Mouse (Mus musculus): ENCODE results near the gene Mrps12. TPM values are rescaled to one million over a fixed set of nuclear protein-coding genes. Genes with fewer than 3 reads are reported as not detected.

Mrps12 gene
- polyA plus RNA-seq, 2 experiments, result 82.6 to 134 TPM

DNA sequence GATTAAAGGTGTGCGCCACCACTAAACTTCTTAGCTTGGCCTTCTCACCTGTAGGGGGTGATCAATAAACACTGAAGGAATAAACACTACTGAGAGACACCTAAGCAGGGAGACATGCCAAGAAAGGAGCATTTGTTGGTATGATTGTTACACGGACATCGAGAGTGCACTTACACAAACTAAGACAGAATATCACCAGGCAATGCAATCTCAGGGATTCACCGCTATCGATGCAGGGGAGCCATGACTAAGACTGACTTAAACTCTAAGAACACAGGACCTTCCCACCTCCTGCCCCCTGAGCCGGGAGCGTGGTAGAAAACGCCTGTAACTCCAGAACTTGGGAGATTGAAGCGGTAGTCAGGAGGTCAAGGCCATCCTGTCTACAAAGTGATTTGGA is 671 bp downstream of the Mrps12 start:
- Histone ChIP-seq H3K9me3 (ENCODE audit: control insufficient read depth, low read length) (no peaks in the 10 kb centered on the region), H3K27ac (replicated peaks; ENCODE audit: low read depth, low read length) (peak overlapping the region; percentile 49), H3K4me3 (replicated peaks; ENCODE audit: low read length) (peak overlapping the region; percentile 57), H3K4me2 (replicated peaks; ENCODE audit: low read depth, low read length, severe bottlenecking) (peak overlapping the region; percentile 85), H3K9ac (ENCODE audit: low read depth, low read length, severe bottlenecking) (peak overlapping the region; percentile 75), H3K27me3 (ENCODE audit: control insufficient read depth, insufficient read depth, low read length) (no peaks in the 10 kb centered on the region), H3K4me1 (ENCODE audit: control insufficient read depth, insufficient read depth, low read length) (peaks cover 7% of the 10 kb centered on the region; the same call in 1 of the 2 replicates), H3K36me3 (ENCODE audit: control insufficient read depth, insufficient read depth, low read length) (peaks cover 39% of the 10 kb centered on the region)
- WGBS, result 42% methylated on average over 9 of the region's 9 CpGs
- no peak for TF ChIP-seq POLR2A (IDR thresholded peaks at IDR 0.05; ENCODE audit: borderline replicate concordance, extremely low read depth, insufficient read depth, insufficient read length)
- DNase-seq (ENCODE audit: low spot score) (no peak), ATAC-seq (ENCODE audit: low FRiP score, low read depth) (no peak)

DNA sequence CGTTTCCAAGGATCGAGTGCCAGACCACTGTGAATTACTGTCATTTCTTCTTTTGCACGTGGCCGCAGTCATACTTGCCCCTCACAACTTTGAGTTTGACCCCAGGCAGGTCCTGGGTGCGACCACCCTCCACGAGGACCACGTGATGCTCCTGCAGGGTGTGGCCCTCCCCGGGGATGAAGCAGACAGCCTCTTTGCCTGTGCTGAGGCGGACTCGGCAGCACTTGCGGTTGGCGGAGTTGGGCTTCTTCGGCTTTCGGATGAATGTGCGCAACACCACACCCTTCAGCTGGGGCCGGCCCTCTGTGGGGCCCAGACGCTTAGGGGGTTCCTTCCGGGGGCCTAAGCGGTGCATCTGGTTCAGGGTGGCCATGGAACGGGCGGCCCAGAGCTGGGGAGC is 1.8 kb downstream of the Mrps12 start:
- Histone ChIP-seq H3K27ac (replicated peaks; ENCODE audit: low read depth, low read length) (no peak overlapping the region), H3K27me3 (ENCODE audit: control insufficient read depth, insufficient read depth, low read length) (no peaks in the 10 kb centered on the region), H3K4me2 (replicated peaks; ENCODE audit: low read depth, low read length, severe bottlenecking) (no peak overlapping the region), H3K4me1 (ENCODE audit: control insufficient read depth, insufficient read depth, low read length) (peaks cover 7% of the 10 kb centered on the region; the same call in 1 of the 2 replicates), H3K4me3 (replicated peaks; ENCODE audit: low read length) (no peak overlapping the region), H3K36me3 (ENCODE audit: control insufficient read depth, insufficient read depth, low read length) (peaks cover 38% of the 10 kb centered on the region), H3K9ac (ENCODE audit: low read depth, low read length, severe bottlenecking) (no peak overlapping the region), H3K9me3 (ENCODE audit: control insufficient read depth, low read length) (no peaks in the 10 kb centered on the region)
- no peak for TF ChIP-seq POLR2A (IDR thresholded peaks at IDR 0.05; ENCODE audit: borderline replicate concordance, extremely low read depth, insufficient read depth, insufficient read length)
- DNase-seq (ENCODE audit: low spot score) (no peak), ATAC-seq (ENCODE audit: low FRiP score, low read depth) (no peak)
- 93% methylated on average over 21 of the region's 21 CpGs for WGBS

DNA sequence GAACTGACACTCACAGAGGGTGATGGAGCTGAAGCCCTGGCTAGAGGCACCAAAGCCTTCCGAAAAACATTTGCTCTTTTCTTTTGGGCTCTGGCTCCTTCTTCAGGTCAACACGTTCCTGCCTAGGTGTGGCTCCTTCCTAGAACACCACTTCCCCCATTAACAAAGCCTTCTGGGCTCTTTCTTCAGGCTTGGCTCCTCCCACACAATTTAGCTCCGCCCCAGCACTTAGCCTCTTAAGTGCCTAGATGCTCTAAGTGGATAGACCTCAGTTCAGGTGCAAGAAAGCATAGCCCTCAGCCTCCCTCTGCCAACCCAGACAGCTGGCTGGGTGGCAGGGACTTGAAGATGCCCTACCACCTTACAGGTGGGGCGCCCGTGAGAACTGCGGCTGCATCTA is 5.9 kb downstream of the Mrps12 start:
- H3K36me3 ChIP-seq (ENCODE audit: control insufficient read depth, insufficient read depth, low read length), result peaks cover 41% of the 10 kb centered on the region
- no peak for TF ChIP-seq POLR2A (IDR thresholded peaks at IDR 0.05; ENCODE audit: borderline replicate concordance, extremely low read depth, insufficient read depth, insufficient read length)
- H3K27ac ChIP-seq (replicated peaks; ENCODE audit: low read depth, low read length), result no peak overlapping the region
- 76% methylated on average over 6 of the region's 6 CpGs for WGBS
- no peak overlapping the region for H3K9ac ChIP-seq (ENCODE audit: low read depth, low read length, severe bottlenecking)
- H3K9me3 ChIP-seq (ENCODE audit: control insufficient read depth, low read length), result 0 out of 2 replicates have a peak, but pooled peaks cover 6% of the 10 kb centered on the region
- no peaks in the 10 kb centered on the region for H3K27me3 ChIP-seq (ENCODE audit: control insufficient read depth, insufficient read depth, low read length)
- no peak overlapping the region for H3K4me3 ChIP-seq (replicated peaks; ENCODE audit: low read length)
- H3K4me1 ChIP-seq (ENCODE audit: control insufficient read depth, insufficient read depth, low read length), result peaks cover 3% of the 10 kb centered on the region; the same call in 1 of the 2 replicates
- no peak overlapping the region for H3K4me2 ChIP-seq (replicated peaks; ENCODE audit: low read depth, low read length, severe bottlenecking)
- DNase-seq (ENCODE audit: low spot score) (no peak), ATAC-seq (ENCODE audit: low FRiP score, low read depth) (no peak)

GRCm38 (mm10) chr7:28733211-28733610 is 8.4 kb downstream of the Mrps12 start:
- WGBS, result 16% methylated on average over 11 of the region's 11 CpGs
- Histone ChIP-seq H3K4me3 (replicated peaks; ENCODE audit: low read length) (peak overlapping the region; percentile 39), H3K4me1 (ENCODE audit: control insufficient read depth, insufficient read depth, low read length) (peaks cover 3% of the 10 kb centered on the region; the same call in 1 of the 2 replicates), H3K9me3 (ENCODE audit: control insufficient read depth, low read length) (0 out of 2 replicates have a peak, but pooled peaks cover 6% of the 10 kb centered on the region), H3K27ac (replicated peaks; ENCODE audit: low read depth, low read length) (no peak overlapping the region), H3K27me3 (ENCODE audit: control insufficient read depth, insufficient read depth, low read length) (no peaks in the 10 kb centered on the region), H3K9ac (ENCODE audit: low read depth, low read length, severe bottlenecking) (0 out of 2 replicates have a peak overlapping the region, but pooled peaks have one; percentile 48), H3K36me3 (ENCODE audit: control insufficient read depth, insufficient read depth, low read length) (peaks cover 40% of the 10 kb centered on the region), H3K4me2 (replicated peaks; ENCODE audit: low read depth, low read length, severe bottlenecking) (peak overlapping the region; percentile 81)
- ATAC-seq (ENCODE audit: low FRiP score, low read depth) (no peak), DNase-seq (ENCODE audit: low spot score) (no peak)
- no peak for TF ChIP-seq POLR2A (IDR thresholded peaks at IDR 0.05; ENCODE audit: borderline replicate concordance, extremely low read depth, insufficient read depth, insufficient read length)

- DNase-seq (ENCODE audit: low spot score), result peak; percentile 69
- Histone ChIP-seq H3K27me3 (ENCODE audit: control insufficient read depth, insufficient read depth, low read length) (no peaks in the 10 kb centered on the region), H3K27ac (replicated peaks; ENCODE audit: low read depth, low read length) (no peak overlapping the region), H3K9me3 (ENCODE audit: control insufficient read depth, low read length) (0 out of 2 replicates have a peak, but pooled peaks cover 6% of the 10 kb centered on the region), H3K4me2 (replicated peaks; ENCODE audit: low read depth, low read length, severe bottlenecking) (peak overlapping the region; percentile 81), H3K9ac (ENCODE audit: low read depth, low read length, severe bottlenecking) (peak overlapping the region; percentile 48), H3K4me1 (ENCODE audit: control insufficient read depth, insufficient read depth, low read length) (peaks cover 3% of the 10 kb centered on the region; the same call in 1 of the 2 replicates), H3K36me3 (ENCODE audit: control insufficient read depth, insufficient read depth, low read length) (peaks cover 34% of the 10 kb centered on the region), H3K4me3 (replicated peaks; ENCODE audit: low read length) (peak overlapping the region; percentile 39)
- WGBS, result 6% methylated on average over 47 of the region's 58 CpGs
- TF ChIP-seq POLR2A (IDR thresholded peaks at IDR 0.05; ENCODE audit: borderline replicate concordance, extremely low read depth, insufficient read depth, insufficient read length), result 0 out of 2 replicates have a peak, but pooled peaks have one; percentile 18
- peak; percentile 81 for ATAC-seq (ENCODE audit: low FRiP score, low read depth)
Measured at GRCm38 (mm10) chr7:28732341-28733142, 9.1 kb downstream of the Mrps12 start.

Measured in limb, embryonic 14.5 days (tissue).